In the genomic region with DNA sequence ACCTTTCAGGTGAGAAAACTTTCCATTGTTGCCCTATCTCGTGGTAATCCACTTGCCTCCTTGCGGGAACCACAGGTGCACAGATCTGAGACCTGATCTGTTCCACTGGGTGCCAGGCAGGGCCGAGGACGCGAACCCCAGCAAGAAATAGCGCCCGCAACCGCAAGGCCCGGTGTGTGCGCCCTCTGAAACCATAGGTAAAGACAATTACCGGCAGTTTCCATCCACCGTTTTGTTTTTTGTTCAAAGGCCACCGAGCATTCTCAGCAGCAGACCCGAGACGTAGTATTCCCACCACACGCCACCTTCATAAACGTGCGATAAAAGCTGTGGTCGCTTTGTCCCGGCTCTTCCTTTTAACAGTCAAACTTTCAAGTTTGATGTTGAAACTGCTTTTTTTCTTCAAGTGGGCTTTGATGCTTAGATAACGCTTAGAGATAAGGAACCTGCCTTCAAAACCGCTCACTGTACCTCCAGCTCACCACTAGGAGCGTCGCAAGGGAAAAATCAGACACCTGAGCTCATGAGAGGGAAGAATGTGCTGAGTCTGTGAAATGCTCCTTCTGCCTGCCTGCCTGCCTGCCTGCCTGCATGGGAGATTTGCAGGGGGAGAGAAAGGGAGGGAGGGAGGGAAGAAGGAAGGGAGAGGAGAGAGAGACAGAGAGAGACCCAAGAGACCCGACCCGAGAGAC, we compare ENCODE assay signal across 8 mouse cellular contexts. TPM values are rescaled to one million over a fixed set of nuclear protein-coding genes. Genes with fewer than 3 reads are reported as not detected.
DNase-seq lines count a peak whose midpoint lies in the region; ATAC-seq lines count a peak whose summit lies in the region.

No protein-coding gene starts in this region.

- ATAC-seq in liver, embryonic 11.5 days (replicated peaks; ENCODE audit: low FRiP score): no peak
- no peak for ATAC-seq in liver, embryonic 12.5 days

- no peaks in the 10 kb centered on the region for H3K9me3 ChIP-seq in liver, embryonic 11.5 days (ENCODE audit: control insufficient read depth, low read length)
- no peaks in the 10 kb centered on the region for H3K9me3 ChIP-seq in liver, embryonic 12.5 days (replicated peaks)

- H3K4me2 ChIP-seq in liver, embryonic 11.5 days: peak overlapping the region; percentile 16; the same call in 1 of the 2 replicates
- no peak overlapping the region for H3K4me2 ChIP-seq in liver, embryonic 12.5 days

- peaks cover 14% of the 10 kb centered on the region for H3K27me3 ChIP-seq in liver, embryonic 11.5 days (replicated peaks; ENCODE audit: control insufficient read depth, insufficient read depth, low read length)
- H3K27me3 ChIP-seq in liver, embryonic 12.5 days (replicated peaks): peaks cover 45% of the 10 kb centered on the region
- no peaks in the 10 kb centered on the region for H3K27me3 ChIP-seq in splenic B cell, adult 2 months (ENCODE audit: control insufficient read depth, insufficient read depth, low read length, poor library complexity, severe bottlenecking)

- no peak overlapping the region for H3K9ac ChIP-seq in liver, embryonic 11.5 days (ENCODE audit: low read depth, low read length)
- no peak overlapping the region for H3K9ac ChIP-seq in liver, embryonic 12.5 days

- DNase-seq in liver, embryonic 11.5 days (ENCODE audit: low spot score): no peak
- DNase-seq in embryo, embryonic 11 days: peak; percentile 45
- DNase-seq in kidney, postnatal 36 days: peak; percentile 36 to 39
- peak; percentile 44 for DNase-seq in splenic B cell, adult 2 months (ENCODE audit: low read depth, low spot score)
- no peak for DNase-seq in right cerebral cortex, adult 18-20 months
- DNase-seq in MN1 (ENCODE audit: low spot score): no peak
- no peak for DNase-seq in cerebellum, adult 9-11 months

- H3K4me1 ChIP-seq in liver, embryonic 11.5 days (replicated peaks; ENCODE audit: control insufficient read depth, insufficient read depth, low read length): no peaks in the 10 kb centered on the region
- H3K4me1 ChIP-seq in liver, embryonic 12.5 days: peaks cover 5% of the 10 kb centered on the region; the same call in 1 of the 2 replicates

- H3K36me3 ChIP-seq in liver, embryonic 11.5 days (ENCODE audit: control insufficient read depth, insufficient read depth, low read length): no peaks in the 10 kb centered on the region
- H3K36me3 ChIP-seq in liver, embryonic 12.5 days: no peaks in the 10 kb centered on the region
- no peaks in the 10 kb centered on the region for H3K36me3 ChIP-seq in splenic B cell, adult 2 months (ENCODE audit: control insufficient read depth, insufficient read depth, low read length, poor library complexity, severe bottlenecking)

- H3K4me3 ChIP-seq in liver, embryonic 11.5 days (ENCODE audit: low read depth, low read length): peak overlapping the region; percentile 15; the same call in 1 of the 2 replicates
- no peak overlapping the region for H3K4me3 ChIP-seq in liver, embryonic 12.5 days

- no peak overlapping the region for H3K27ac ChIP-seq in liver, embryonic 11.5 days (ENCODE audit: low read depth, low read length)
- H3K27ac ChIP-seq in liver, embryonic 12.5 days: no peak overlapping the region

- WGBS in liver, embryonic 11.5 days: 16% methylated on average over 26 of the region's 26 CpGs
- WGBS in liver, embryonic 12.5 days (ENCODE audit: insufficient replicate concordance): 11% methylated on average over 26 of the region's 26 CpGs

RNA-seq across cellular contexts. Expression of gene Tcf7, which starts 31.4 kb away (rescaled TPM):
- polyA plus RNA-seq in liver, embryonic 11.5 days (2014; fragmentation: Nextera tagmentation; extraction: Ambion mirVana): 6.6 and 6.8 TPM in 2 replicates
- polyA plus RNA-seq in liver, embryonic 12.5 days (2016; fragmentation: Nextera tagmentation; extraction: Ambion mirVana): 3.8 and 4.4 TPM in 2 replicates

RNA-seq across cellular contexts. Expression of gene Vdac1, which starts 46.4 kb away (rescaled TPM):
- 228 and 243 TPM in 2 replicates for polyA plus RNA-seq in liver, embryonic 11.5 days (2014; fragmentation: Nextera tagmentation; extraction: Ambion mirVana)
- polyA plus RNA-seq in liver, embryonic 12.5 days (2016; fragmentation: Nextera tagmentation; extraction: Ambion mirVana): 156 and 159 TPM in 2 replicates

Comparison
In these comparisons a context has a peak if more than half of its experiments do, and no peak if none do; other contexts are left out.
1. DNase-seq: peak in embryo, embryonic 11 days (single experiment), kidney, postnatal 36 days (2 of 2) and splenic B cell, adult 2 months (single experiment); none in liver, embryonic 11.5 days (single experiment), right cerebral cortex, adult 18-20 months (single experiment), MN1 (single experiment) and cerebellum, adult 9-11 months (single experiment).